Mouse (Mus musculus) layer of hippocampus, adult 9-10 months (tissue): ENCODE measurements around the gene Gm5460.

ENCODE experiments used
- DNase-seq: peaks from one replicate; pipeline ENCODE4 v3.0.0; 2022; ENCODE audit warnings: low spot score

Gene Gm5460

GRCm38 (mm10) chr14:34016381-34016780 is at the start of gene Gm5460:
Gm5460 (plus strand) TSS chr14:34016758.
- DNase-seq, result no peak

GRCm38 (mm10) chr14:33972679-33973078 is 43.9 kb upstream of the Gm5460 start:
- DNase-seq, result no peak

- no peak for DNase-seq
Measured at GRCm38 (mm10) chr14:33974752-33975151, 41.8 kb upstream of the Gm5460 start.

- DNase-seq, result no peak
Measured at GRCm38 (mm10) chr14:33977748-33978147, 38.8 kb upstream of the Gm5460 start.

GRCm38 (mm10) chr14:33978604-33979059 is 37.9 kb upstream of the Gm5460 start, which contains the start of gene Zfp488:
Zfp488 (minus strand) TSS chr14:33978764.
- DNase-seq, result no peak

- no peak for DNase-seq
Measured at GRCm38 (mm10) chr14:33989201-33989600, 27.4 kb upstream of the Gm5460 start.

- DNase-seq, result no peak
Measured at GRCm38 (mm10) chr14:33991971-33992370, 24.6 kb upstream of the Gm5460 start.

GRCm38 (mm10) chr14:33993051-33993450 is 23.5 kb upstream of the Gm5460 start:
- DNase-seq, result no peak

GRCm38 (mm10) chr14:33993521-33994289 is 22.9 kb upstream of the Gm5460 start:
- no peak for DNase-seq

GRCm38 (mm10) chr14:33997427-33997826 is 19.1 kb upstream of the Gm5460 start:
- DNase-seq, result no peak

GRCm38 (mm10) chr14:34000076-34000475 is 16.5 kb upstream of the Gm5460 start:
- no peak for DNase-seq

GRCm38 (mm10) chr14:34001445-34001844 is 15.1 kb upstream of the Gm5460 start:
- no peak for DNase-seq

- no peak for DNase-seq
Measured at GRCm38 (mm10) chr14:34002358-34002757, 14.2 kb upstream of the Gm5460 start.

GRCm38 (mm10) chr14:34015063-34015462 is 1.5 kb upstream of the Gm5460 start, which contains the start of gene Gm30083:
Gm30083 (minus strand) TSS chr14:34015182.
- DNase-seq, result no peak

- DNase-seq, result no peak
Measured at GRCm38 (mm10) chr14:34016938-34017337, 380 bp downstream of the Gm5460 start.

GRCm38 (mm10) chr14:34026710-34027109 is 10.2 kb downstream of the Gm5460 start:
- DNase-seq, result no peak

- DNase-seq, result no peak
Measured at GRCm38 (mm10) chr14:34033841-34034610, 17.5 kb downstream of the Gm5460 start.

- DNase-seq, result no peak
Measured at GRCm38 (mm10) chr14:34041241-34041640, 24.7 kb downstream of the Gm5460 start.

GRCm38 (mm10) chr14:34043341-34043740 is 26.8 kb downstream of the Gm5460 start:
- no peak for DNase-seq

GRCm38 (mm10) chr14:34050101-34050779 is 33.7 kb downstream of the Gm5460 start:
- DNase-seq, result no peak

GRCm38 (mm10) chr14:34052516-34052915 is 36.0 kb downstream of the Gm5460 start, which contains the start of gene Antxrl:
Antxrl (plus strand) TSS chr14:34052707.
- no peak for DNase-seq

GRCm38 (mm10) chr14:34071665-34072064 is 55.1 kb downstream of the Gm5460 start:
- no peak for DNase-seq
